Mouse (Mus musculus): ENCODE measurements around the gene Tubgcp2. TPM values are rescaled to one million over a fixed set of nuclear protein-coding genes. Genes with fewer than 3 reads are reported as not detected.
A peak's percentile ranks its signal among the peaks of the same experiment; 100 is the strongest.

Gene Tubgcp2
- polyA plus RNA-seq, 1 experiment from 2014 or later: 58.1 TPM

- no peak overlapping the region for H3K4me3 ChIP-seq (ENCODE audit: low read depth, low read length)
- no peak overlapping the region for H3K27ac ChIP-seq (ENCODE audit: low read depth, low read length)
- H3K27me3 ChIP-seq (ENCODE audit: control insufficient read depth, insufficient read depth, low read length): peaks cover 18% of the 10 kb centered on the region; the same call in 1 of the 2 replicates
- no peaks in the 10 kb centered on the region for H3K9me3 ChIP-seq (ENCODE audit: control insufficient read depth, low read length)
- H3K9ac ChIP-seq (ENCODE audit: low read depth, low read length): no peak overlapping the region
- DNase-seq (ENCODE audit: low spot score) (no peak), ATAC-seq (ENCODE audit: low FRiP score) (no peak)
- H3K36me3 ChIP-seq (ENCODE audit: control insufficient read depth, insufficient read depth, low read length): no peaks in the 10 kb centered on the region
- 86% methylated on average over 4 of the region's 4 CpGs for WGBS
- no peak overlapping the region for H3K4me2 ChIP-seq (replicated peaks; ENCODE audit: low read depth, low read length)
- H3K4me1 ChIP-seq (replicated peaks; ENCODE audit: control insufficient read depth, insufficient read depth, low read length): peaks cover 7% of the 10 kb centered on the region
Observed at GRCm38 (mm10) chr7:140054124-140054523, 17.7 kb upstream of the Tubgcp2 start.

GRCm38 (mm10) chr7:140049115-140049689 is 12.7 kb upstream of the Tubgcp2 start:
- peak; percentile 86 for ATAC-seq (ENCODE audit: low FRiP score)
- Histone ChIP-seq H3K4me2 (replicated peaks; ENCODE audit: low read depth, low read length) (peak overlapping the region; percentile 74), H3K4me3 (ENCODE audit: low read depth, low read length) (peak overlapping the region; percentile 50), H3K9ac (ENCODE audit: low read depth, low read length) (peak overlapping the region; percentile 74), H3K27ac (ENCODE audit: low read depth, low read length) (peak overlapping the region; percentile 60), H3K36me3 (ENCODE audit: control insufficient read depth, insufficient read depth, low read length) (no peaks in the 10 kb centered on the region), H3K4me1 (replicated peaks; ENCODE audit: control insufficient read depth, insufficient read depth, low read length) (no peaks in the 10 kb centered on the region), H3K9me3 (ENCODE audit: control insufficient read depth, low read length) (no peaks in the 10 kb centered on the region), H3K27me3 (ENCODE audit: control insufficient read depth, insufficient read depth, low read length) (peaks cover 49% of the 10 kb centered on the region)
- under 1% methylated on average over 34 of the region's 34 CpGs for WGBS
- DNase-seq (ENCODE audit: low spot score): peak; percentile 81

GRCm38 (mm10) chr7:140048361-140049114 is 12.1 kb upstream of the Tubgcp2 start, which contains the start of gene Msx3:
TSS of gene Msx3 (minus strand) at chr7:140049089.
- H3K9ac ChIP-seq (ENCODE audit: low read depth, low read length): peak within 1 kb of the TSS; percentile 74
- H3K27ac ChIP-seq (ENCODE audit: low read depth, low read length): peak within 1 kb of the TSS; percentile 60
- peak within 1 kb of the TSS; percentile 50 for H3K4me3 ChIP-seq (ENCODE audit: low read depth, low read length)
- ATAC-seq (ENCODE audit: low FRiP score) (peak; percentile 28), DNase-seq (ENCODE audit: low spot score) (no peak)
- no peaks in the 10 kb centered on the region for H3K9me3 ChIP-seq (ENCODE audit: control insufficient read depth, low read length)
- H3K4me2 ChIP-seq (replicated peaks; ENCODE audit: low read depth, low read length): peak within 1 kb of the TSS; percentile 74
- peaks cover 49% of the 10 kb centered on the region for H3K27me3 ChIP-seq (ENCODE audit: control insufficient read depth, insufficient read depth, low read length)
- H3K36me3 ChIP-seq (ENCODE audit: control insufficient read depth, insufficient read depth, low read length): no peaks in the 10 kb centered on the region
- H3K4me1 ChIP-seq (replicated peaks; ENCODE audit: control insufficient read depth, insufficient read depth, low read length): no peaks in the 10 kb centered on the region
- WGBS: 1% methylated on average over 55 of the region's 56 CpGs

GRCm38 (mm10) chr7:140047811-140048311 is 11.4 kb upstream of the Tubgcp2 start:
- ATAC-seq (ENCODE audit: low FRiP score) (0 out of 2 replicates have a peak, but pooled peaks have one; percentile 20), DNase-seq (ENCODE audit: low spot score) (peak; percentile 71)
- Histone ChIP-seq H3K9me3 (ENCODE audit: control insufficient read depth, low read length) (no peaks in the 10 kb centered on the region), H3K4me1 (replicated peaks; ENCODE audit: control insufficient read depth, insufficient read depth, low read length) (no peaks in the 10 kb centered on the region), H3K4me3 (ENCODE audit: low read depth, low read length) (peak overlapping the region; percentile 50), H3K27me3 (ENCODE audit: control insufficient read depth, insufficient read depth, low read length) (peaks cover 49% of the 10 kb centered on the region), H3K27ac (ENCODE audit: low read depth, low read length) (peak overlapping the region; percentile 60), H3K9ac (ENCODE audit: low read depth, low read length) (peak overlapping the region; percentile 74), H3K4me2 (replicated peaks; ENCODE audit: low read depth, low read length) (peak overlapping the region; percentile 74), H3K36me3 (ENCODE audit: control insufficient read depth, insufficient read depth, low read length) (no peaks in the 10 kb centered on the region)
- WGBS: 1% methylated on average over 33 of the region's 33 CpGs

- H3K9me3 ChIP-seq (ENCODE audit: control insufficient read depth, low read length): no peaks in the 10 kb centered on the region
- H3K9ac ChIP-seq (ENCODE audit: low read depth, low read length): no peak overlapping the region
- no peaks in the 10 kb centered on the region for H3K4me1 ChIP-seq (replicated peaks; ENCODE audit: control insufficient read depth, insufficient read depth, low read length)
- H3K4me2 ChIP-seq (replicated peaks; ENCODE audit: low read depth, low read length): 0 out of 2 replicates have a peak overlapping the region, but pooled peaks have one; percentile 4
- no peaks in the 10 kb centered on the region for H3K36me3 ChIP-seq (ENCODE audit: control insufficient read depth, insufficient read depth, low read length)
- WGBS: 82% methylated on average over 4 of the region's 4 CpGs
- H3K27me3 ChIP-seq (ENCODE audit: control insufficient read depth, insufficient read depth, low read length): peaks cover 40% of the 10 kb centered on the region
- ATAC-seq (ENCODE audit: low FRiP score) (no peak), DNase-seq (ENCODE audit: low spot score) (no peak)
- H3K27ac ChIP-seq (ENCODE audit: low read depth, low read length): no peak overlapping the region
- no peak overlapping the region for H3K4me3 ChIP-seq (ENCODE audit: low read depth, low read length)
Observed at GRCm38 (mm10) chr7:140045546-140045945, 9.1 kb upstream of the Tubgcp2 start.

- no peaks in the 10 kb centered on the region for H3K36me3 ChIP-seq (ENCODE audit: control insufficient read depth, insufficient read depth, low read length)
- ATAC-seq (ENCODE audit: low FRiP score): no peak
- no peak overlapping the region for H3K4me2 ChIP-seq (replicated peaks; ENCODE audit: low read depth, low read length)
- no peaks in the 10 kb centered on the region for H3K4me1 ChIP-seq (replicated peaks; ENCODE audit: control insufficient read depth, insufficient read depth, low read length)
- no peak overlapping the region for H3K27ac ChIP-seq (ENCODE audit: low read depth, low read length)
- DNase-seq (ENCODE audit: low spot score): no peak
- H3K9me3 ChIP-seq (ENCODE audit: control insufficient read depth, low read length): no peaks in the 10 kb centered on the region
- H3K9ac ChIP-seq (ENCODE audit: low read depth, low read length): no peak overlapping the region
- H3K4me3 ChIP-seq (ENCODE audit: low read depth, low read length): no peak overlapping the region
- 65% methylated on average over 3 of the region's 3 CpGs for WGBS
- H3K27me3 ChIP-seq (ENCODE audit: control insufficient read depth, insufficient read depth, low read length): peaks cover 19% of the 10 kb centered on the region
Observed at GRCm38 (mm10) chr7:140042728-140043127, 6.3 kb upstream of the Tubgcp2 start.

GRCm38 (mm10) chr7:140037171-140037555 is 694 bp upstream of the Tubgcp2 start:
- Histone ChIP-seq H3K9me3 (ENCODE audit: control insufficient read depth, low read length) (no peaks in the 10 kb centered on the region), H3K36me3 (ENCODE audit: control insufficient read depth, insufficient read depth, low read length) (0 out of 2 replicates have a peak, but pooled peaks cover 2% of the 10 kb centered on the region), H3K4me3 (ENCODE audit: low read depth, low read length) (peak overlapping the region; percentile 89), H3K4me1 (replicated peaks; ENCODE audit: control insufficient read depth, insufficient read depth, low read length) (peaks cover 6% of the 10 kb centered on the region; the same call in 1 of the 2 replicates), H3K4me2 (replicated peaks; ENCODE audit: low read depth, low read length) (peak overlapping the region; percentile 79), H3K27ac (ENCODE audit: low read depth, low read length) (no peak overlapping the region), H3K9ac (ENCODE audit: low read depth, low read length) (peak overlapping the region; percentile 86), H3K27me3 (ENCODE audit: control insufficient read depth, insufficient read depth, low read length) (no peaks in the 10 kb centered on the region)
- DNase-seq (ENCODE audit: low spot score) (no peak), ATAC-seq (ENCODE audit: low FRiP score) (no peak; the same call in 1 of the 2 replicates)
- WGBS: 58% methylated on average over 3 of the region's 3 CpGs

- no peaks in the 10 kb centered on the region for H3K9me3 ChIP-seq (ENCODE audit: control insufficient read depth, low read length)
- H3K9ac ChIP-seq (ENCODE audit: low read depth, low read length): peak overlapping the region; percentile 86
- H3K4me1 ChIP-seq (replicated peaks; ENCODE audit: control insufficient read depth, insufficient read depth, low read length): peaks cover 6% of the 10 kb centered on the region; the same call in 1 of the 2 replicates
- H3K27ac ChIP-seq (ENCODE audit: low read depth, low read length): no peak overlapping the region; the same call in 1 of the 2 replicates
- no peaks in the 10 kb centered on the region for H3K27me3 ChIP-seq (ENCODE audit: control insufficient read depth, insufficient read depth, low read length)
- WGBS: 21% methylated on average over 6 of the region's 7 CpGs
- DNase-seq (ENCODE audit: low spot score) (no peak), ATAC-seq (ENCODE audit: low FRiP score) (no peak)
- H3K4me3 ChIP-seq (ENCODE audit: low read depth, low read length): peak overlapping the region; percentile 89
- H3K4me2 ChIP-seq (replicated peaks; ENCODE audit: low read depth, low read length): peak overlapping the region; percentile 79
- peaks cover 15% of the 10 kb centered on the region for H3K36me3 ChIP-seq (ENCODE audit: control insufficient read depth, insufficient read depth, low read length)
Observed at GRCm38 (mm10) chr7:140035456-140035855, 1.0 kb downstream of the Tubgcp2 start.
